Mouse (Mus musculus): Measurements from ENCODE around the gene Enah. TPM values are rescaled to one million over a fixed set of nuclear protein-coding genes. Genes with fewer than 3 reads are reported as not detected.

Enah gene
- polyA plus RNA-seq, 1 experiment = not detected

DNA sequence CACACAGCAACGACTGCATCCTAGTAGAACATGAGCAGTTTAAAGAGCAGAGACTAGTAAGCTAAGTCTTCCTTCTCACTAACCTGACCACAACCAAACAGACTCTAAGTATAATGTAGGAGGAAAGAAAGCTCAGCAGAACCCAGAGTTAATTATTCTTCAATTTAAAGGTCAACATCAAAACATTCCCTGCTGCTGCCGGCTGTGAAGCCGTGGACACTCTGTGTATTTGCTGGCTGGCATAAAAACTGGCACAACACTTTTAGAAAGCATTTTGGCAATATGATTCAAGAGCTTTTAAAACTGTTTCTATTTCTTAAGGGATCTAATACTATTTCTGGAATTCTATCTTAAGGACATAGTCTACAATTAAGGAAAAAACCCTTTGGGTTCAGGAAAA lies 22.0 kb downstream of the Enah start:
- no peak for TF ChIP-seq GATA1 (IDR thresholded peaks at IDR 0.05; ENCODE audit: low read length)

DNA sequence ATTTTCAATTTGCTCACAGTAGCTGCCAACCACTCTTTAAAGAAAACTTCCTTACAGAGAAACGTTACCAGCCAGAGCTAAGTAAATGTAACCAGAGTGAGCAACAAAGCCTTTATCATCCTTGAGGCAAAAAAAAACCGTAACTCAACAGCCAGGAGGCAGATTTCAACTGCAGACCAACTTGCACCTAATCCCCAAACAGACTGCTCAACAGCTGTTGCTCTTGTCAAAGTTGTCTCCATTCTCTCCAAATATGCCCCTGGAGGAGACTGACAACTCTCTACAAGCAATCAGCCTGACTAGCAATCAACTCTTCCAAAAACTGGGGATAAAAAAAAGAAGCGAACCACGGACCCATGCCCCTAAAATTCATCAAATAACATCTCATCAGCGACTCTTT lies 26.2 kb downstream of the Enah start:
- no peak for TF ChIP-seq GATA1 (IDR thresholded peaks at IDR 0.05; ENCODE audit: low read length)

DNA sequence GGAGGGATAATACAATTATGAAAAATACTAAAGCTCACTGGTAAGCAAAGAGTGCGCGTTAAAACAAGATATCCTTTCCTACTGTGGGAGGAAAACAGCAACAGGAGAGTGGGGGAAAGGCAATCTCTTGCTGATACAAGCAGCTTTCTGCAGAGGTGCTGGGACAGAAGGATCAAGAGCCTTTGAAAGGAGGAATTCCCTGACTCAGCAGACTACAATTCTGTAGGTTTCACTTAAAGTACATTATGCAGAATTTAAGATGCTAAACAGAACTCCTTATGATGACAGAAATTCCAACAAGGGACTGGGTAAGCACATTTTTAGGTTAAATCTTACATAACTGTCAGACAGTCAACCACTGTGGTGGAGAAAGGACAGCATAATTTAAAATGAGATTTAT lies 31.4 kb downstream of the Enah start:
- TF ChIP-seq GATA1 (IDR thresholded peaks at IDR 0.05; ENCODE audit: low read length) = no peak

DNA sequence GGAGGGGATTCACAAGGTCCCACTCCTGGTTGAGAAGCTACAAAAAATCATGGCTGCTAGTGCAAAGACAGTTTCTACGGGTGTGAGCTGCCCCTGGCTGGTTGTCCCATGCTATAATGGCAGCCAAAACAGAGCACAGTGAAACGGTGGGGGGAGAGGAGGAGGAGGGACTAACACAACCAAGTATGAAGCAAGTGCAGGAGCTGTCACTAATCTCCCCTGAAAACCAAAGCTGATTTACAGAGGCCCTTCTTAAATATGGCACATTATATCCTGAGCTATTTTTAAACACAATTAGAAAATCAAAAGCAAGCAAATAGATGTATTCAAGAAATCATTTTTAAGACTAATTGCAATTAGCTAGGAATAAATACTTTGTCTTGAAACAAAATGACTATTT lies 32.6 kb downstream of the Enah start:
- TF ChIP-seq GATA1 (IDR thresholded peaks at IDR 0.05; ENCODE audit: low read length) = no peak

DNA sequence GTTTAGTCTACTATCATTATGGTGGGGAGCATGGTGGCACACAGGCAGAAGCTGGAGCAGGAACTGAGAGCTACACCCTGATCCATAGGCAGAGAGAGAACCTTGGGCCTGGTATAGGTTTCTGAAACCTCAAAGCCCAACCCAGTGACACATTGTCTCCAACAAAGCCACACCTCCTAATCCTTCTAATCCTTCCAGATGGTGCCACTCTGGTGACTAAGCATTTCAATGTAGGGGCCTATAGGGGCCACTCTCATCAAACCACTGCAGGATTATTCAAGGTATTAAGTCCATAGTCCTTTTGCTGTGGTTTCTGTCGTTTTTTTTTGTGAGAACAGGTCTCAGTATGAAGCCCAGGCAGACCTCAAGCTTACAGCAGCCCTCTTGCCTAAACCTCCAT lies 33.9 kb downstream of the Enah start:
- TF ChIP-seq GATA1 (IDR thresholded peaks at IDR 0.05; ENCODE audit: low read length) = no peak

DNA sequence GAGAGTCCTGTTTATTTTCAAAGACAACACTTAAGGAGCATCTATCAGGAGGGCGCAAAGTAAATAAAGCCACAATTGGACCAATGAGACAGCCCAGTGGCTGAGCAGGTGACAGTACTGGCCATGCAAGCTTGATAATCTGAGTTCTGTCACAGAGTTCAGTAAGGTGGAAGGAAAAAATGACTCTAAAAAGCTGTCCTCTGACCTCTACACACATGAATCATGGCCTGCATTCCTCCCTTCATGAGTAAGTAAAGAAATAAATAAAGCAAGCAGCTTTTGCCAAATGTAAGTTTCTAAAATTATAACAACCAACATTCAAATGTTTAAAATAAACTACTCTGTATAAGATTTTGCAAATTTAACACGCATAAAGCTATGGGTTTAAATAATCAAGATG lies 35.0 kb downstream of the Enah start:
- no peak for TF ChIP-seq GATA1 (IDR thresholded peaks at IDR 0.05; ENCODE audit: low read length)

DNA sequence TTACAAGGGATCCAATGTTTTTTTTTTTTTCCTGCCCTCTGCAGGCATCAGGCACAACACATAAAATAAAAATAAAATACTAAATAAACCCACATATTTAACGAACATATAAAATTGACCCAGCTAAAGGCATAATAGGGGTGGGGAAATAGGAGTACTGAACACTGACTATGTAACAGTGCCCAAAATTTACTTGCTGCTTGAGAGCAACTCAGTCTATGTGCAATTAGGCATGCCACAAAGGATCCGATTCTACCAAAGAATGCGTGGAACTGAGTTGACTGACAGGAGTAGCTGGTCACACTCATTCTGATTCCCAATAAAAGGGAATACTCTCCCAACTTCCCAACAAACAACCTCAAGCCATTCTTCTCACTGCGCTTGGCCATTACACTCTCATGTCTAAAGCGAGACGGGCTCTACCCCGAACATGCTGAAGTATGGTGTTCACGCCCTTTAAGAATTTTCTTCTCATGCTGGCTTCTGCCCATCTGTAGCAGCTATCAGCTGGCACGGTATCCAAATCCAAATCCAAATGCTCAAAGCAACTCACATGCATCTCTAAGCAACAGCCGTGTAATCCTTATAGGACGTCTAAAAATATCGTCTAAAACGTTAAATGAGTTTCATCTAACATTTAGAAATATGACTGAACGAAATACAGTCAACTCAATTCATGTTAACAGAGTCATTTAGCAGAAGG lies 39.6 kb downstream of the Enah start:
- no peak for TF ChIP-seq GATA1 (IDR thresholded peaks at IDR 0.05; ENCODE audit: low read length)

DNA sequence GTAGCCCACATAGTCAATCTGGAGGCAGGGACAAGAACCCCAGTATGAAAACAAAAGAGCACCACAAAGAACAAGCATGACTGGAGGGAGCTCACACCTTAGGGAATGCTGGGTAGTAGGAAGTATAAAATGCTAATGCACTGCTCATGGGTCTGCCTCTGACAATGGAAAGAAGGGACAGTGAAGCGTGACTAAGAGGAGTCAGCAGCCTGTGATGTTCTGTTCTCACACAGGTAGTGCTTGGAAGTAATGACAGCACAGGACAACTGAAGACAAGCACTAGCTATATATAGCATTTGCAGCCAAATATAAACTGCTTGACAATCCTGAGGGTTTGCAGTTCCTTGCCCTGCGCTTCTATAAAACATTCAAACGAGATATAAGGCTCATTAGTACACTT lies 44.3 kb downstream of the Enah start:
- TF ChIP-seq GATA1 (IDR thresholded peaks at IDR 0.05; ENCODE audit: low read length) = no peak

DNA sequence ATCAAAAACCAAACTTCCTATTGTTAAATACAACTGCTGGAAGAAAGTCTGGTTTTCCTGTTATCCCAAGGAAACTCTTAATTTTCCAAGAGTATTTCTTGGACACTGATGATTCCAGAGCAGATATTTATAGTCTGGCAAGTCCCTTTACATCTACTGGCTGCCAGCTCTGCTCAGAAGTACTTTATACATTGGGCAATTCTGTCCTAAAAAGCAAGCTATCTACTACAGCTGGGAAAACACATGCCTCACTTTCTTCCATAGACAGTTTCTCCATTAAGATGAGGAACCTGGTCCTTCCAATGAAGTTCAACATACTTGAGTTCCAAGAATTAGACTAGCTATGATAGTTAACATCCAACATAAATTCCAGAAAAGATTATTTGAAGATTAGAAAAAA lies 44.9 kb downstream of the Enah start:
- TF ChIP-seq GATA1 (IDR thresholded peaks at IDR 0.05; ENCODE audit: low read length) = no peak

DNA sequence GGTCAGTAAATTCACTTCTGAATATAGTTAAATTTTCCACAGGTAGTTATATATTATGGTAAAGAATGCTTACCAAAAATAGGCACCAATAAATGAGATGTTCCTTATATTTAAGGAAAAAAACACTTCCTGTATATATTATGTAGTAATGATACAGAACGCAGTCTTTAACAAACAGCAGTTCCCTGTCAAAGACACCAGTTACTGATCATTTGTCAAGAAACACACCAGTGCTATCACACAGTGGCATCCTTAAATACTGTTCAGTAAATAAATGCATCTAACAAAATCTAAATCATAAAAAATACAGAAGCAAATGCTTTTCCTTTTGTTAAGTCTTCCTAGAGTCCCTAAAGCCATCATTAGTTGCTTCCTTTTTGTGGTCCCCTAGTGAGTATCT lies 54.5 kb downstream of the Enah start:
- no peak for TF ChIP-seq GATA1 (IDR thresholded peaks at IDR 0.05; ENCODE audit: low read length)

DNA sequence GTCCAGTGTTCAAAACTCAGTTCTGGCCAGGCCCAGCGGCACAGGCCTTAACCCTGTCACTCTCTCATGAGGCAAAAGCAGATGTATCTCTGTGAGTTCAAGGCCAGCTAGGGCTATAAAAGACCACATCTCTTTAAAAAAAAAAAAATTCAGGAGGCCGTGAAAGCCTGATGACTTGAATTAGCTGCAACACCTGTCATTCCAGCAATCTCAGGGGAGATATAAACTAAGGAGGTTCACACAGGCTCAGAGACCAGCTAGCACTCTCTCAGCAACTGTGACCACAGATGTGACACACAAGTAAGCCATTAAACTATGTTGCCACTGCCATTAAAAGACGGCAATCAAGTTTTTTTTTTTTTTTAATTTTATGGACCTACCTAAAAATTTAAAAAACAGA lies 56.0 kb downstream of the Enah start:
- TF ChIP-seq GATA1 (IDR thresholded peaks at IDR 0.05; ENCODE audit: low read length) = no peak

DNA sequence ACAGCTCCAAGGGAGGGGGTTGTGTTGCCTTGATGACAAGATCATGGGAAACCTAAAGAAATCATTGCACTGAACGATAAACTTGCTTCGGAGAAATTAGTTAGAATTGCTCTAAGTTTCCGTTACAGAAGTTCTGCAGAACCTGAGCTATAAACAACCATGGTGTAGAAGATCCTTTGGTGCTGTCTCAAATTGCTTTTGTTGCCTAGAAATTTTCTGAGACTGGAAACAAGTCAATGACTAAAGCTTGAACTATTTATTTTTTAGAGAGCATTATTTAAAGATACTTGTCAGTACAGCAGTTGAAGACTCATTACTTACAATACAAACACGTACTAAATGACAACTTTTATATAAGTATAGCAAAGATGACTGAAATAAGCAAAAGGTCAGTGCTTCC lies 56.4 kb downstream of the Enah start:
- TF ChIP-seq GATA1 (IDR thresholded peaks at IDR 0.05; ENCODE audit: low read length) = no peak

DNA sequence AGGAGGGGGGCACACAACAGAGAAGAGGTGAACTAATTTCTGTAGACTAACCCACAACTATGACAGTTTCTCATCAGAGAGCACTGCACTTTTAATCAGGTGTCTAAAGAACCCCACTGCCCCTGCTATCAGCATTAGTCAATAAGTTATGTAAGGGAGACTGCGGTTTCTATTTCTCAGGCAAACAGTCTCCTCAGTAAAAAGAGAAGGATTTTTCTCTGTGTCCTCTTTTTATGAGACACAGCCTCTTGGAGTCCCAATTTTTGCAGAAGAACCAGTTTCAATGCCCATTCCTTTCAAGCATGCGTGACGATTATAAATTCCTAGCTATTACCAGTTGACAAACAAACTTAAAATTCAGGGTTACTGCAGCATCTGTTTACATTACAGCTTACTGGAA lies 59.4 kb downstream of the Enah start:
- TF ChIP-seq GATA1 (IDR thresholded peaks at IDR 0.05; ENCODE audit: low read length) = no peak

DNA sequence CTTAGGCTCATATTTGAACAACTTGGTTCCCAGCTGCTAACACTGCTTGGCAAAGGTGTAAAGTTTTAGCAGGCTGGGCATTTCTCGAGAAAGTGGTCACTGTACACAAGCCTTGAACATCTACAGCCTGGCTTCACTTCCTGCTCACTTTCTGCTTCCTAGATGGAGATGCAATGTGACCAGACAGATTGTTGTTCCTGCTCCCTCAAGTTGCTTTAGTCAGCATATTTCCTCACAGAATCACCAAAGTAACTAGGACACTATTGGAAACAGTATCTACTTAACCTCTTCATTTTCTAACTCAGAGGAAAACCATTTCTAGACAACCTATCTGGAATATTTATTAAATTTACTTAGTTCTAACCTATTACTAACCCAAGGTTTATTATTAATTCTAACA lies 61.4 kb downstream of the Enah start:
- no peak for TF ChIP-seq GATA1 (IDR thresholded peaks at IDR 0.05; ENCODE audit: low read length)

DNA sequence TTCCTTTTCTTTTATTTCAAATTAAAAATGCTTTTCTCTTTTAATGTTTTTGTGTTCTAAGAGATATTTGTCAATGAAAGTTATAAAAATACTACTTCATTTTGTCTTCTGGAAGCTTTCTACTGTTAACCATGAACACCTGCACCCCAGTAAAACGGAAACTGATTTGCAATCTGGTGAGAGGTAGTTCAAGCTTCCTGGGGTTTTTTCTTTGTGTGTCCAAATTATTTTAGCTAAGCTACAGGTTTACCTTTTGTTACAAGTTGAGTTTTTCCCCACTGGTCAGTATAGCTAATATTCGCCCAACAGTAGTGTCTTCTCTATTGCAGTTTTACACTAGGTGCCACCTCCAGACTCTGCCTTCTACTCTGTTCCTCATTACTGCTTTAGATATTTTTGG lies 62.1 kb downstream of the Enah start:
- no peak for TF ChIP-seq GATA1 (IDR thresholded peaks at IDR 0.05; ENCODE audit: low read length)

DNA sequence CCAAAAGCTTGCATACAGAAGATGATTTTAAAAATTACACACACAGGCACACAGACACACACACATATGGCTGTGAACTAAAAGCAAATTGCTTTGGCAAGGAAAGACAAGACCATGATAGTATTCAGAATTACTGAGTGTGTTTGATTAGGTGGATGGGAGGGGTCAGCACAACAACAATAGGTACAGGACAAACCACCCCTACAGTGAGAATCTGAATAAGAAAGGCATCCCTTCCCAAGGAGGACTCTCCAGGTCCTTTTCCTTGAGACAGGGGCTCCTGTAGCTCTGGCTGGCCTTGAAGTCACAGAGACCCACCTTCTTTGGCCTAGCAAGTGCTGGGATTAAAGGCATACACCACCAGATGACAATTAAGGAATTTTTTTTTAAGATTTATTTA lies 66.2 kb downstream of the Enah start:
- no peak for TF ChIP-seq GATA1 (IDR thresholded peaks at IDR 0.05; ENCODE audit: low read length)

DNA sequence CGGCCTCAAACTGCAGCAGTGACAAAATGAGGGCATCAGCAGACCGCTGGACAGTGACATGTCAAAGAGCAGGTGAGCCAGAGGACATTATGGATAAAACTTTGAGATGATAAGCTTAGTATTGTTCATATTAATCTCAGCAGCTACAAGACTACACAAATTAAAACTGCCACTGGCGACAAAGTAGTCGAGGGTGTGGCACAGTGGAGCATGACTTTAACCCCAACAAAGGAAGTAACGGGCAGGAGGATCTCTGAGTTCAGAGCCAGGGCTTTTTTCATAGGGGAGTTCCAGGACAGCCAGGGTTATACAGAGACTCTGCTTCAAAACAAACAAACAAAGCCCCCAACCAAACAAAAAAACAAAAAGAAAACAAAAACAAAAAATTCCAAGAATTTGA lies 68.5 kb downstream of the Enah start:
- TF ChIP-seq GATA1 (IDR thresholded peaks at IDR 0.05; ENCODE audit: low read length) = no peak

DNA sequence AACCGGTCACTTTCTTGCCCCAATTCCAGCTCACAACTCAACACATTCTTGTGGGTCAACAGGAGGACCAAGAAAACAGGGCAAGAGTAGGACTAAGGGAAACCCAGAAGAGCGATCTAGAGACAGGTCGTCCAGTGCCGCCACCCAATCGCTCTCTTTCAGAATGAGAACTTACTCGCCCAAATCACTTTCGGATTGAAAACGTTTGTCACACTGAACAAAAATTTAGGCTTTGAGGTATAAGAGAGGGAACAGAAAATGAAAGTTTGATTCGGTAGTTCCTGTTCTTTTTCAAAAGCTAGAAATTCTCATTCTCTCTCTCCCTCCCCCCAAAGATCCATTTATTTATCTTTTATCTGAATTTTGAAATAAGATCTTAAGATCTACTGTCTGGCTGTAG lies 69.1 kb downstream of the Enah start:
- no peak for TF ChIP-seq GATA1 (IDR thresholded peaks at IDR 0.05; ENCODE audit: low read length)

Measured in G1E-ER4 (cell line).